Mouse (Mus musculus) T-helper 1 cell (primary cell): ENCODE measurements at regions not wholly inside any gene's neighbourhood (a gene's known extent, or its start where the extent isn't known, plus 50 kb on each side); places are given as distances from the start of the nearest gene placed in this dataset.

ENCODE experiments used
- in situ Hi-C: fragments of 300-600 bp; cut with MboI, MseI; formaldehyde crosslinking; loops from one replicate; pipeline ENCODE4 v1.15.1; 2025; ENCODE audit warnings: high pct_unique_total_duplicates

DNA sequence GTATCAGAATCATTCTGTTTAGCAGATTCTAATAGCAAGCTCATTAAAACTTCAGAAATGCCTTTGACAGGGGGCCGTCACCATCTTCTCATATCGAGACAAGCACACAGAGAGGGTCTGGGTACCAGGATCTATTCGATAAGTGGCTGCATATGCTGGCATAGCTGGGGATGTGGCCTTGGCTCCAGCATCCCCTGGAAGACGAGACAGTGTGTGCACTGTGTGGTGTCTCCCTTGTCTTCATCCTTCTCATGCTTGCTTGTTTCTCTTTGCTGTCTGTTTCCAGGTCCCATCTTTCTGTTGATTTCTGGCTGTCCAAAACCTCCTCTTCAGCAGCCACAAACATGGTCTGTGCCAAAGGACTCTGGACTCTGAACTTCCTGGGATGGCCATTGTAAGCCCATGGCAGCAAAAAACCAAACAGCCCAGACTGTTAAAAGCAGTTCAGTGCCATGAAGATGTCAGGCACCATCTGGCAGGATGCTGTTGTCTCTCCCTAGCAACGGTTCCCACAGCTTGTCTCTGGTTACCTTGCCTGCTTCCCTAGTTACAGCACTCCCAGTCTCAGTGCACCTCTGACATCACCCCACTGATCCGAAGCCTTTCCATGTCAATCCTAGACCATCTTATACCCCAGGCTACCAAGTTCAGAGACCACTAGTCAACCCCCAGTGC is 56.5 kb downstream of the Kctd12 start:
- in situ Hi-C loops: no loop called here

DNA sequence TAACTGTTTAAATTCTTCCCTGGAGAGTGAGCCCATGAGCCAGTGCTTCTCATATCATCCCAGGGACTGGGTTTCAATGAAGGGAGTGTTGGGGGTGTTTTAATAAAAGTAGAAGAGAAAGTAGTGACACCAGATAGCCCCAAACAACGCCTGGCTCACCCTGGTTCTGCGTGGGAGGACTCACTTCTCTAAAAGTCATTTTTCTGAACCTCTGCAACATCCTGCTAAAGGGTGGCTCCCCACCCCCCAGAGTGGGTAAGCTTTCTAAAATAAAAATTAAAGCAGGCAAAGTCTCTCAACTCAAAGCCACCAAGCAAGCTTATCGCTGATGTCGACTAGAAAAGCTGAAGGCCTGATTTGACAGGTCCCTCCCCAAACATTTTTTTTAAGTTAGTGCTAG is 57.8 kb downstream of the Kctd12 start:
- in situ Hi-C loops: no loop called here

DNA sequence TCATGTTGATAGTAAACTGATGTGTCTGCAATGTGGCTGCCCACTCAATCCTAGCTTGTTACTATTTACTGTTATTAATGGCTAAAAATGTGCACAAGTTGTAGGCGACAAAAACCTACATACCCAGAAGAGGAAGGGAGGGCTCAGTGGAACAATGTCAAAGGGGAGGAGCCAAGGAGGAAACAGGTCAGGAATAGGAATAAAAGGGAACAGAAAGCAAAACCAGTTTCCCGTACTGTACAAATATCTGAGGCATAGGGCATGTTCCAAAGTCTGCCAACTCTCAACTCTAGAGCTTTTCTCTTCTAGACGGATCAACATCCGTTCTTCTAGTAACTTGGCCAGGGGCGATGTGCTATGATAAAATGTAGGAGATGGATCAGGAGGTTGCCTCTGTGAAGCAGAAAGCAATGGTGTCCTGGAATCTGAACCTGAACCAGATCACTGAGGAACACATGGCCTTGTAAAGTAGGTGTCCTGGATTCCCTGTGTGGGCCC is 59.9 kb downstream of the Kctd12 start:
- in situ Hi-C loops: no loop called here

DNA sequence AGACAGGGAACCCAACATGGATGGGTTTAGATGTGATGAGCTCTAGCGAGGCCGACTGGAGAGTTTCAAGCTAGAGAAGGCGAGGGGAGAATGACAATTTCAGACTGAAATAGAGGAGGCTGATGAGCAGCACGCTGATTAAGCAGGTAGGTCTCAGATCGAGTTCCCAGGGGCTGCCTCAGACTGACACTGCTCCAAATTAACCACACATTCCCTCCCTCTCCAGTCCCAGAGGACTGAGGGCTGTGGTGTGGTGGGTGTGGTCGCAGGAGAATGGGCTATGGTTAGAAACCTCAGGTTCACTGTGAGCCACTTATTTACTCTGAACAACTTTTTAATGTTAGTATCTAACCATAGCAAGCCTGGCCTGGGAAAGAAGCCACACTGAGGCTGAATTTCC is 62.0 kb downstream of the Kctd12 start:
- in situ Hi-C loops: no loop called here

DNA sequence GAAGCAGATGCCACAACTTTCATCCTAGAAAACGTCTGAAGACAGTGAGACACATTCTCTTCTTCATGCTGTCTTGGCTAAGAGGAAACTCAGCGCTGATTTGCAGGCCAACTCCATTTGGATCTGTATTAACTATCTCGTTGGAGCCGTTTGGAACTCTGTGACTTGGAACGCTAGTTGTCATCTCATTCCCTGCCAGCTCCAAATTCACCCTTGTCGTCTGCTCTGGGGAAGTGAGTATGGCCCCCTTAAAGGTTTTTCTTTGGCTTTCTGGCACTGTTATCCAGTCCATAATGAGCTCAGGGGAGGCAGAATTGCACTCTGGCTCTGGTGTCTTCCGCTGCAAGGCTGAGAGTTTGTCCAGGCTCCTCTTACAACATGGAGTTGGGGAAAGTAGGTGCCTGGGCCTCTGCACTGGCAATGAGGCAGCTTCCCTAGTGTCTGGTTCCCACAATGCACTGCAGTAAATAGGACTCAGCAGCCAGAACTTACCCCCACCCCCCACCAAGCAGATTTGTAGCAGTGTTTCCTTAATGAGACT is 63.1 kb downstream of the Kctd12 start:
- in situ Hi-C loops: no loop called here

DNA sequence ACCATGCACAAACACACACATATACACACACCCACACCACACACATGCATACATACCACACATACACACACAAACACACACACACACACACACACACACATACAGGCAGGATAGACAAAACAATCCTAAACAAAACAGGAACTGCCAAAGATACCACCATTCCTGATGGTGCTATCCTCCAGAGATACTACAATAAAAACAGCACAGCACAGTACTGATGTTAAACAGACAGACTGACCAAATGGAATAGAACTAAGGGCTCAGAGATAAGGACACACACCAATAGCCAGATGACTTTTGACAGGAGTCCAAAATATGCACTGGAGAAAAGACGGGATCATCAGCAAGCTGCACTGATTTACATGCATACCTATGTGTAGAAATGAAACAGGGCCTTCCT is 64.5 kb downstream of the Kctd12 start:
- in situ Hi-C loops: no loop called here

DNA sequence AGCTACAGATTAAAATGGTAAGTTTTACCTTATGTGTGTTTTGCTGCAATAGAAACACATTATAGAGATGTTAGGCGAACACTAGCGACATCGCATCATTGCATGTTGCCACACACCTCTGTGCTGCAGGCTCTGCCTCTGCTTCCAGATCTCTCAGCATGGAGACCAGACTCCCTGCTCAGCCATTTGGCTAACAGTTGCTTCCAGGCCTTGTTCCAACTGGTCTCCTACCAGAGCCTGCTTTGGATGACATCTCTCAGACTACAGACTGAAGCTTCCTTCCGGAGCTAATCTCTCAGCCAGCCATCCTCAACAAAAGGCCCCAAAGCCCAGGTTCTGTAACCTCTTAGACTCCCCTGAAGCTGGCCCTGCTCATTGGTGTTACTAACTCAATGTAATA is 66.5 kb downstream of the Kctd12 start:
- in situ Hi-C loops: no loop called here

DNA sequence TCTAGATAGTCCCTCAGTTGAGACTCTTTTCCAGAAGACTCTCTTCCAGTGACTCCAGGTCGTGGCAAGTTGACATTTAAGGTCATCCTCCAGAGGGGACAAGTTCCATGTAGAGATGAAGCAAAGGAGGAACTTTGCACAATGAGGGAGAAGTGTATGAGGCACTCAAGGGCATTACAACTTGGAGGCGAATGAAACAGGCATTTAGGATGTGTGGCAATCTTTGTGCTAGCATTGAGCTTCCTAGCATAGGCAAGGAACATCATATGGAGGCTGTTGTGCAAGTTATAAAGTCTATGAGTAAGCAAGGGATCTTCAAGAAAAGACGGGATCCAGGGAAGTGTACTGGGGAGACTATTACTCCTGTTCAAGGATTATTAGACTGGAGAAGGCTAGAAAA is 70.9 kb downstream of the Kctd12 start:
- in situ Hi-C loops: no loop called here

DNA sequence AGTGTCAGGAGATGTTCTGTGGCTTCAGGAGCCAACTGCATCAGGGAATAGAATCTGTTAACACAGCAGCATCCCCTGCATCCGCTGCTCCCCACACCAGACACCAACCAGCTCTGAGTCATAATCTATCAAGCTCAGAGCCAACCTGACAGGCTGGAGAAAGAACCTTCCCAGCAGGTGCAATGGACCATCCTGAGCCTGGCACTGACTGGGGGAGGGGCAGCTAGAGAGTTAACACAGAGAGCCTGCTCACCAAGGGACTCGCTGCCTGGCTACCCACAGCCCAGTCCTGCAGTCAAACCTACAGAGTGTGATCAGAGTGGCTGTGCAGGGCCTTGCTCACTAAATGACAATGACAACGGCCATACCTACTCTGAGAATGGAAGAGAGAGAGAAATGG is 73.4 kb downstream of the Kctd12 start:
- in situ Hi-C loops: no loop called here

DNA sequence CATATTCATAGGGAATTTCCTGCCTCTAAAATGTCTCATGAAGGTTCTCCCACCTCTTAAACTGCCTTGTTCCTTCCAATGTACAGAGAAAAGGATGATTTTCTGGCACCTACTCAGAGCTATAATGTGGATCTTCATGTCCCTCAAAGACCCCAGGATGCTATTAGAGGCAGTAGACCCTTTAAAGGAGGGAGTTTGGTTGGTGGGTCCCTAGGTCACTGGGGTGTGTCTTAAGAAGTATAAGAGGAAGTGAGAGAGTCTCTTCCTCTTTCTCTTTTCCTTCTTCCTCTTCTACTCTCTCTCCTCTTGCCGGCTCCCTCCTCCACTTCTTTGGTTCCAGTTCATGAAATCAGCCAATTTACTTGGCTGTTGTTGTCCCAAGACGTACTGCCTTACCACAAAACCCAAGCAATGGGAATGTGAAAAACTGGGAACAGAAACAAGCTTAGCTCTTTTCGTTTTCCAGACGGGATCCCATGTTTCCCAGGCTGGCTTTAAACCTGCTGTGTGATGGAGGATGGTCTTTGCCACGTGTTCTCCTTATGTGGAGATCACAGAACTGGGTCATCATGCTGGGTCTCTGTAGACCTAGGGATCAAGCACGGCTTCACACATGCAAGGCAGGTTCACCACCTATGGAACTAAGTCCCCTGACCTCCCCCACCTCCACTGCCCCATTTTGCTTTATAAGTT is 74.9 kb downstream of the Kctd12 start:
- in situ Hi-C loops: no loop called here

DNA sequence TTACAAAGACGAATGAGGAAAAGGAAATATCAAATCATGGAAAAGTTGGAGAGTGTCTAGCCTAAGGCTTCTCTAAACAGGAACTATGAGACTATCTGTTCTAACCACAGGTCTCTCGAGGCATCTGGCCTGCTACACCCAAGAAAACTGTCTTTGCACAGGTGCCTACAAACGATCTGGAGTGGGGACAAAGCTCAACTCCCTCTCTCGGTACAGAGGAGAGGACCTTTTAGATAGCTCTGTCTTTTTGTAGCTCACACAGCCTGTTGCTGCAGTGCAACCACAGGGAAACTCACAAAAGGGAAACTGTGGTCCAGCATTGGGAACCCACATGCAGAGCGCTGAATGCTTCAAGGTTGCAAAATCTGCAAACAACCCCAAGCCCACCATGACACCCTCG is 75.6 kb downstream of the Kctd12 start:
- in situ Hi-C loops: no loop called here

DNA sequence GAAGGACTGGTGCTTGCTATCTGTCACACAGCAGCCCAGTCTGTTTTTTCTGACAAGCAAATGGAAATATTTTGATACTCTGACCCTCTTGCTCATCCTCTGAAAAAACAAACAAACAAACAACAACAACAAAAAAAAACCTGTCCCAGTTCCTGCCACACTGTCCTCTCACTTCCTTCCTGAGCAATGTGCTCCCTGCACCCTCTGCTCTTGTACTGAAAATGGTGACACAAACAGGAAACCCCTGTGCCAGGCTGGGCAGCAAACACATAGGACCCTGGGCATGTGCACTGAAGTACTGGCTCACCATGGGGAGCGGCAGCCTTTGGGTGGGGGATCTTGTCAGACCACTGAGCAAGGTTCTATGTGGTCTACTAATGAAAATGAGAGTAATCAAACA is 76.2 kb downstream of the Kctd12 start:
- in situ Hi-C loops: no loop called here

DNA sequence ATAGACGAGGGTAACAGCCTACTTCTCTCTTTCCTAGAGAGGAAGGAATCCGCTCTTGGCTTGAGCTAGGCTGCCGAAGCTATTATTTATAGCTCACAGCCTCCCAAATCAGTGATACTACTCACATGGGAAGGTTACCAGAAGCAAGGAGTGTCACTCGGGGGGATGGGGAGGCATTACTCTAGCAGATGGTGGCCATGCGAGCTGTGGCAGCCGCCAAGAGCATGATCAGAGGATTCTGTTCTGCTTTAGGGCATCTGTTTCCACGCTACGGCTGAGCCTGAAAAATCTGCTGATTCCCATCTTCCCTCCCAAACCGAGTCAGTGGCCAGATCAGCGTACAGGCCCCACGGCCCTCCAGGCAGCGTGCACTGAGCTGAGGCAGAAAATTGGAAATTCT is 79.5 kb downstream of the Kctd12 start:
- in situ Hi-C loops: no loop called here

DNA sequence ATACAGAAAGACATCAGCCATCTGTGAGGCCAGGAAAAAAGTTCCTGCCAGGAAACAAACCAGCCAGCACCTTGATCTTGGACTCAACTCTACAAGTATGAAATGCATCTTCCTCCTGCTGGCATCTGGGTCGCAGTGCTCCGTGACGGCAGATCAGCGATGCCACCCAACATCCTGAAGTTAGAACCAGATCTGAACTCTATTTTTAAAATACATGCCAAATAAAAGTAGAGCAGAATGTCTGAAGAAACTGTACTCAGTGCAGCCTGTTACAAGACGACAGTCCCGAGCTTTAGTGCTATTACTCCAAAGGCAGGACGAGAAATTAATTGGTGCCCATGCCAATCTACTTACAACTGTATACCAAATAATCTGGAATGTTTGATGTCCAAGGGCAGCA is 80.2 kb downstream of the Kctd12 start:
- in situ Hi-C loops: no loop called here

DNA sequence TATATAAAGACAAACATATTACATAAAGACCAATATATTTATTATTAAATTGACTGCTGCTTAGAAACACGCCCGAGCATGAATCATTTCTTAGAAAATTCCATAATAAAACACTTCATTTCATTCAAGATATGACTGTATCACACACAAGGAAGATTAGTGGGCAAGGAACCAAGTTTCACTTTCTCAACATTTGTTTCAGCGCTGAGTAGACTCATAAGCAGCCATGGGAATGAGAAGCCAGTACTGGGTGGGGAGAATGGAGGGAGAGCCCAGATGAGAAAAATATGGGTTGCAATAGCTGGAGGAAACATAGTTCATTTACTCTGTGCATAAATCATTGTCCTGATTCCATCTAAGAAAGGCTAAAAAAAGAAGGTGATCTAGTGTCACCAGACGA is 84.0 kb downstream of the Kctd12 start:
- in situ Hi-C loops: no loop called here

DNA sequence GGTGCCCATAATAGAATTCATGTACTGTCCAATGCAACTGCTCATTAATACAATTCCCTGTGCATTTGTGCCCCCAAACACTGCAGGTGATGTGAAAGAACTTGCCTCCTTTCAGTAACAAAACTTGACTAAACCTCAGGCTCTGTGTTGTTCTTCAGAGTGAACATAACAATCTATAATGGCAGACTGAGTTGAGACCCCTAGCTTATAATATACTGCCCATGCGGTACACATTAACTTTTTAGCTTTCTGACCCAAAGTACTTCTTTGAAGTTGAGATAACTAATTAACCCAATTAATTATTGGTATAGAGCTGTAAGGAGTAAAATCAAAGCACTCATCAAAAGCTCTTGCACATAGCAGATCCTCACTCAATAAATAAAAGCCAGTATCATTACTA is 85.4 kb downstream of the Kctd12 start:
- in situ Hi-C loops: no loop called here

DNA sequence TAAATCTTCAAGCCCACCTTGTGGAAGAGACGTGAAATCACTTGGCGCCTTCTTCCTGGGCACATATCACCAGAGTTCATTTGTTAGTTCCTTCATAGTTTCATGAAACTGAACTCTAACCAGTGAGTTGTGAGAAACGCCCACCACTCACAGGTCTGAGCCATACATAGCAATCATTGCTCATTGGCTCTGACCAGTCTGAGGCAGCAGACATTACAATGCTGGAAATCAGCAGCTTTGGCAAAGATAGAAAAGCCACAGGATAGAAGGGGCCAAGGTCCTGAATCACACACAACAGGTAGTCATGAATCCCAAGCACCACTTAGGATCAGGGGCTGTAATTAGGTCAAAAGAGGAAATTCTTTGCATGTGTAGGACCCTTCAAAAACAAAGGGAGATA is 85.9 kb downstream of the Kctd12 start:
- in situ Hi-C loops: no loop called here

DNA sequence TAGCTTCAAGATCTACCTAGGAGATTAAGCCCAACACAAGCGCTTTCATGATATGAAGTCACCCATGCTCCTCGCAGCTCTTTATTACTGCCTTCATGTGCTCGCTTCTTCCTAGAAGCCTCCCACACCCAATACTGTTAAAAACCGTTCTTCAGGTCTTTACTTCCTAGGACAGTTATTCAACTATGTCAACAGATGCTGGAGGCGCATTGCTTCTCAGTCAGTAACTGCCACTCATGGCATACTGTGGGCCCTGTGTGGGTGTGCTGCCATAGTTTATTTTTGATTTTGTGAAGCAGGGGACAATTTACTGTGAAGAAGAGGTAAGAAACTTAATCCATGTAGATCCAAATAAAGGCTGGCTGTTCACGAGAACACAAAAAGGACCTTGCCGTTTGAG is 89.2 kb downstream of the Kctd12 start:
- in situ Hi-C loops: no loop called here

DNA sequence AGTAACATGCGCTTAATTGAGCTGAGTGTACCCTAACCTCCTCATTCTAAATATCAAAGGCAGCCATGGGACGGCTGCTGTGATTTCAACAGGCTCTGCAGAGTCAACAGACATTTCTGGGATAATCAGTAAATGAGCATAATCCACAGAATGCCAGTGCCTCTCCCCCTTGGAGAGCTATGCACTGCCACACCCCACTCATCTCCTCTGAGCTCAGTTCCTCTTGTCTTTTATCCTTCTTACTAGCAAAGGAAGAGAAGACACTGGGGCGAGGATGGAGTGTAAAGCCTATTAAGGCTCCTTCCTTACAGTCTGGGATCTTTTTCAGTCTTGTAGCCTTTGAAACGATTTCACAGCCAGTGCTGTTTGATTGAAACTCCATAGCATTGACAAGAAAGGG is 90.9 kb downstream of the Kctd12 start:
- in situ Hi-C loops: no loop called here

DNA sequence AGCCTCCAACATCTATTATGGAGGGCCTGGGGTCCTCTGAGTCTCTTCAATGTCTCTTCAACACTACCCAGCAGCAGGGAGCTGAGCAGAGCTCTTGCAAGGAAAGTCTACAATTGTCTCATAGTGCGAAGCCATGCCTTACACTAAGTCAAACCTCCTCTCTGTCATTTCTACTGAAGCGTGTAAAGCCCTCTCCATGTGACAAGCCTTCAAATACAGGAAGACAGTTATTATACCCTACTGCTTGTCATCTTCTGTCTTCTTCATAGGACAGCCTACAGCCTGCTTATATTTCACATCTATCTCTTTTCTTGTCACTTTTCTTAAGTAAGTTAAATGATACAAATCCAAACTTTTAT is 97.2 kb downstream of the Kctd12 start:
- in situ Hi-C loops: no loop called here

DNA sequence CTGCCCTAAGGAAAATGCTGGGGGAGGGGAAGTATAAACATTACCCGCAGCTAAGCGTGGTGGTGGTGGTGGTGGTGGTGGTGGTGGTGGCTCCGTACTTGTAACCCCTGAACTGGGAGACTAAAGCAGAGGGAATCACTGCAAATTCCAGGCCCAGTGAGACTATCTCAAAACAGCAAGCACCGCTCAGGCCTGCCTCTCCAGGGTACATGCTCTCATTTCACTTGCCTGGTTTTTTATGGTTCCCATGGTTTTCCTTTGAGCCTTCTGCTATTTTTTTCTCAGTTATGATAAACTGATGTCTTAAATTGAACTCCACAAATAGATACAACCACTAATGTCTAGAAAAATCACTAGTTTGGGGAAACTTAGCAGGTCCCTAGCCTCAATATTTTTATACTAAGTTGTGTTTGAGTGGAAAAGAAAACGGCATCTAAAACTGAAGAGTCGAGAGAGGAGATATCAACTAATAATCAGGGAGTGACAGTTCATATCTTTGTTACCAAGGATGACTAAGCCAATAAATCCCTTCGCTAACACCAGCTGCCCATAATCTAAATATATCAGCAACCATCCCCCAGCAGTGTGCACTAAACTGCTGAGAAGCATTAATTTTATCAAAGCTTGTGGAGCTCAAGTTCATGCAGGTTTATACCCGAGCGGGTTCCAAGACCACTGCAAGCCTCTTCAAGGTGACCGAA is 97.7 kb downstream of the Kctd12 start:
- in situ Hi-C loops: no loop called here

DNA sequence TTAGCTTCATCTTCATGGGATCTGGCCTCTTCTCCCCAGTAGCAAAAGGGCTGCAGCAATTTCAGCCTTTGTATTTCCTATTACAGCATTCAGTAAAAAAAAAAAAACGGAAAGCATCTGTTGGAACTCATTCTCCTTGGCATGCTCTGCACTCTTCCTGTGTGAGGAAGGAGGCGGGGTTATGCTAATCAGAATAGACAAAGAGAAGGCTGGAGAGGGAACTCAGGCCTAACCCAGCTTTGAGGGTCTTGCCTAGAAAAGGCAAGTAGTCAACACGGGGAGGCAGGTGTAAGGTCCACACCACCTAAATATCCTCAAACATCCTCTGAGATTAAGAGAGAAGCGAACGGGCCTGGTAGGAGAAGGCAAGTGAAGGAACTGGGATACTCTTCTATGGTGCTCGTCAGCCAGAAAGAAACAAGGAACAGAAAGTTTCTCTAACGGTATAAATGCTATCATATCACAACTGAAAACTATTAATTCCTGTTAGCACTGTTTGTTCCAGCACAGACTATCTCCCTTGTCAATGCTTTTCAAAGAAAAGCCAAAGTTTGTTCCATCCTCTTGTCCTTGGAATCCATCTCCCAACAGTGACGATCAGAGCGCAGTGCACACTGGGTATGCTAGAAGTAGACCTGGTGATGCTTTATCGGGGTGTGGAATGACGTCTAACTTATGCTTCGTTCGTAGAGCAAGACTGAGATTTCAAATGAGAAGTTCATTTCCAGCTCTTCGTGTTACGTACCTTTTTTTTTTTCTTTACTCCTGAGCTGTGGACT is 98.9 kb downstream of the Kctd12 start:
- in situ Hi-C loops: no loop called here
